Mouse (Mus musculus) C2C12 (cell line): Measurements from ENCODE around the gene Slc22a15.

Experiments
- CTCF ChIP-seq: IDR thresholded peaks from one replicate; pipeline ENCODE4 v1.5.1; 2011; ENCODE audit not compliant: control insufficient read depth, insufficient read depth, insufficient read length
- MAX ChIP-seq: IDR thresholded peaks from one replicate; pipeline ENCODE4 v1.6.1; 2011; ENCODE audit warnings: mild to moderate bottlenecking, control low read depth
- MYOD1 ChIP-seq: IDR thresholded peaks from one replicate; pipeline ENCODE4 v1.6.1; 2011; ENCODE audit warnings: low read depth; ENCODE audit not compliant: control insufficient read depth, insufficient read length
- USF1 ChIP-seq: IDR thresholded peaks from one replicate; pipeline ENCODE4 v1.6.1; 2011; ENCODE audit warnings: low read depth, mild to moderate bottlenecking, control low read depth, moderate library complexity

DNA sequence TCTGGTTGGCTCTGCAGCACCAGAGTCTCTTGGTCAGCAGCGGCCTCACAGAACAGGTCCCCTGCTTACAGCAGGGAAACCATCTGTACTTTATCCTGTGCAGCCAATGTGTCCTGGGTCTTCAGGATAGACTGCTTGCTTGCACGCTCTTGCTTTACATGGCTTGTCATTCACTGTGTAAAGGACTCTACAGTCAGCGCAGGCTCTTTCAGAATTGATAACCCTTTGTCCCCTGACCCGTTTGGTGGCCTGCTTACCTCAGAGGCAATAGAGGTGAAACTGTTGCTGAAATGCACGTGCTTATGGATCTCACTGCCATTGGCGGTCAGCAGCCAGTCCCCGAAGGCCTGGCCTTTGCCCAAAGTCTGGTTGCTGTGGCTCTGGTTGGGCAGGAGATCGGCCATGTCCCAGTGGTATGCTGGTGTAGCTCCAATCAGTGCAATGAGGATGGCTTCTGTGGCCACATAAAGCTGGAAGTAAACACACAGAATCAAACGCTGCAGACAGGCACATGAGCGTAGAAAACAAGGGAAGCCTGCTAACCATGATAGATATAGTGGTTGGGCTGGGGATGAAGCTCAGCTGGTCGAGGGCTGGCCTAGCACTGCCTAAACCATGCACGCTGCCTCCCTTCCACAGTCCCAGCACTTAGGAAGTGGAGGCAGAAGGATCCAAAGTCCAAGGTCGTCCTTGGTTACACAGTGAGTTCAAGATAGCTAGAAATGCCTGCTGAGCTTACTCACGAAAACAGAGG lies 9.0 kb downstream of the Slc22a15 start:
- TF ChIP-seq CTCF (no peak), MAX (no peak), USF1 (no peak), MYOD1 (no peak)
